Mouse (Mus musculus) granulocyte monocyte progenitor cell, adult 5-6 weeks (primary cell): ENCODE measurements at regions not wholly inside any gene's neighbourhood (a gene's known extent, or its start where the extent isn't known, plus 50 kb on each side); places are given as distances from the start of the nearest gene placed in this dataset.

ENCODE experiments used
- ATAC-seq: replicated peaks from 2 replicates; pipeline ENCODE4 v1.8.0; 2016; ENCODE audit warnings: mild to moderate bottlenecking, moderate TSS enrichment, inconsistent platforms; ENCODE audit not compliant: poor library complexity, severe bottlenecking

- ATAC-seq = peak; percentile 30; the same call in 1 of the 2 replicates
Observed at GRCm38 (mm10) chr6:121560852-121561251, 74.3 kb upstream of the A2m start.

- ATAC-seq = no peak
Observed at GRCm38 (mm10) chr6:121560393-121560793, 74.8 kb upstream of the A2m start.

DNA sequence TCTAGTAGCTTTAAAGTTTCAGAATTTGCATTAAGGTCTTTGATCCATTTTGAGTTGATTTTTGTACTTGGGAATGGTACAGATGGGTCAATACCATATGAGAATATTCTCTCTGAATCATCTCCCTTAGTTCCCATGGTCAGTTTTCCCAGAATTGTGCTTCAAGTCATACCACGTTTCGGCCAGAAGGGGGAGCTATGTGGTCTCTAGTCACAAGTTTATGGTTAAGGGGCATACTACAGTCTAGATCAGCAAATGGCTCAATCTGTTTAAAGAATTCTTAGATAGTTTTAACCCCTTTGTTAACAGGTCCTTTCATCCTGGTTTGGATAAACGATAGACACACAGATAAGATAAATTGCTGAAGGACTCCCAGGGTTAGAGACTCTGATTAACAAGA lies 78.7 kb upstream of the A2m start:
- ATAC-seq = peak; percentile 50; the same call in 1 of the 2 replicates

DNA sequence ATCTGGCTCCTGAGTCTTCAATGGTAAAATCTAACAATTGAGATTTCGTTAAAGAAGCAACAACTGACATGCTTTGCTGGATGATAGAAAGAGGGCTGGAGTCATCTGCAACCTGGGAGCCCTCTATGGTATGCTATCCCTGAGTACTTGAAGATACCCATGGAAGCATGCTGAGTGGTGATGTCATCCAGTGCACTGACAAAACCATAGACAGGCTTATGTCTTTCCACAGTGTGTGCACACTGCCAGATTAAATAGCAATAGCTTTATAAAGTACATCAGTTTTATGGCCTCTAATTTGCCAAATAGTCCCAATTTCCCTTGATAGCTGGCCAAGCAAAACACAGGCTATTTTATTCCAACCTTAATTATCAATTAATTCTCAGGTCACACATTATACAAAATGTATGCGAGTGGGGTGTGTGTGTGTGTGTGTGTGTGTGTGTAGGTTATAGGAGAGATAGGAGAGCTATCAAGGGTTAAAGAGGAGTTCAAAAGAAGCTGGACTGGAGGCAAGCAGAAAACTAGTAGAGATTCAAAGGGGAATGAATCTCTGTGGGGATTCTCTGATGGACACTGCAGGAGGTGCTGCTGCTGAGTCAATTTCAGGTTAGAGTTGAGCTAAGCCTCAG lies 80.1 kb upstream of the Iqsec3 start:
- ATAC-seq = no peak

GRCm38 (mm10) chr6:121533521-121533920 lies 60.0 kb upstream of the Iqsec3 start:
- no peak for ATAC-seq

DNA sequence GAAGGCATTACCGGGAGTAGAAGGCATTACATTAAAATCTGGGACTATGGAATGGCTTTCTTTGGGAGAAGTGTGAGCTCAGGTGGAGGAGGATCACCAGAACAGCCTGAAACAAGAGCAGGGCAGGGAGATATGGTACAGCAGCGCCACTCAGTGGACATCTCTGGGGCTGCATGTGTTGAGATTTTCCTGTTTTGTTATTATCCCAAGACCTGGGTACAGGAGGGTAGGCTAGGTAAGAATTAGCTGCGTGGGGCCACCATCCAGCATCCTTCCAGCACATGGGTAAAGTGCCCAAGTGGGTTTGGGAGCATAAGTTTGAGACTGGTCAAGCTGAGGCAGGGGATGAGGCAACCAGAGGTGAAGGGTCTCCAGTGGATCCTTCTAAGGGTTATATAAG lies 59.4 kb upstream of the Iqsec3 start:
- ATAC-seq = peak; percentile 92

- ATAC-seq = no peak
Observed at GRCm38 (mm10) chr6:121531825-121532389, 58.4 kb upstream of the Iqsec3 start.

- no peak for ATAC-seq
Observed at GRCm38 (mm10) chr6:121527281-121527680, 53.8 kb upstream of the Iqsec3 start.

DNA sequence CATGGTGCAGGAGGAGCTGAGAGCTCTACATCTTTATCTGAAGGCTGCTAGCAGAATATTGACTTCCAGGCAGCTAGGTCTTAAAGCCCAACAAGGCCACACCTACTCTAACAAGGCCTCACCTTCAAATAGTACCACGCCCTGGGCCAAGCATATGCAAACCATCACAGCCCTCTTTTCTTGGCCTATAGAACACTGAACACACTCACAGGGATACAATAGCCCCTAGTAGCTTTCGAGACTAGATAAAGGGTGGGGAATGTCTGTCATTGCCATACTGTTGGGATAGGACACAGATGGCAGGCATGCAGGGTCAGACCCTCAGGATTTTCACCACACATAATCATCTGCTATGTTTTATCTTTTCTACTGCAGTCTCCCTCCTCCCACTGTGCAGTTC lies 52.6 kb upstream of the Iqsec3 start:
- ATAC-seq = no peak

- no peak for ATAC-seq
Observed at GRCm38 (mm10) chr6:121524613-121524970, 51.1 kb upstream of the Iqsec3 start.

DNA sequence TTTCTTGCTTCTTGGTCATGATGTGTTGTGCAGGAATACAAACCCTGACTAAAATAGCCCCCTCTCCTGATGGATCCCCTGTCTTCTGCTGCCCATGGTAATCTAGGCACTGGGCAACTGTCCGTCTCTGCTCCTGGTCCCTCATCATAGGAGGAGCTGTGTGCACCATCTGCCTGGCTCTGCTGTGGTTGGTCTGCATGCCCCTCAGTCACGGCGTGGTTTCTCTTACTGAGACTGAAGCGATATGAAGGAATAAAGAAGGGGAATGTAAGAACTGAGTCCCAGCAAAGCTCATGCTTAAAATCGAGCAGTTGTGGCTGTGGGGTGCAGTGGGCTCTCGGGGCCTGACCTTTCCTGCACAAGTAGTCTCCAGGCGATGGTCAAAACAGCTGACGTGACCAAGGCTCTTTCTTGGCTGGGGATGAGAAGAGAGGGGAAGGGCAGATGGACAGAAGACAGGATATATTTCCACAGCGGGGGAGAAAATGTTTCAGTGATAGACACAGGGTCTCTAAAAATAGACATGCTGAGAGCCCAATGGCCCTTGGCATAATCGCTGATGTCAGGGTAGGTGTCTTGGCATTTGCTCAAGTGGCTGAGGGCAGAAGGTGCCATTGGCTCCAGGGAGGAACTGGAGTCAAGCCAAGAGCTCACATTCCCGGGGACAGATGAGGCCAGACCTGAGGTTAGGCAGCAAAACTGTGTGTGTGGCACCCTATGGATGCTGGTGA lies 50.6 kb upstream of the Iqsec3 start:
- no peak for ATAC-seq
